Mouse (Mus musculus) lung, postnatal 14 days (tissue): ENCODE measurements around the gene Tgm6.
A peak's percentile ranks its signal among the peaks of the same experiment; 100 is the strongest.

Experiments used
- DNase-seq: peaks from one replicate; pipeline ENCODE4 v3.0.0; 2021

Tgm6 gene

DNA sequence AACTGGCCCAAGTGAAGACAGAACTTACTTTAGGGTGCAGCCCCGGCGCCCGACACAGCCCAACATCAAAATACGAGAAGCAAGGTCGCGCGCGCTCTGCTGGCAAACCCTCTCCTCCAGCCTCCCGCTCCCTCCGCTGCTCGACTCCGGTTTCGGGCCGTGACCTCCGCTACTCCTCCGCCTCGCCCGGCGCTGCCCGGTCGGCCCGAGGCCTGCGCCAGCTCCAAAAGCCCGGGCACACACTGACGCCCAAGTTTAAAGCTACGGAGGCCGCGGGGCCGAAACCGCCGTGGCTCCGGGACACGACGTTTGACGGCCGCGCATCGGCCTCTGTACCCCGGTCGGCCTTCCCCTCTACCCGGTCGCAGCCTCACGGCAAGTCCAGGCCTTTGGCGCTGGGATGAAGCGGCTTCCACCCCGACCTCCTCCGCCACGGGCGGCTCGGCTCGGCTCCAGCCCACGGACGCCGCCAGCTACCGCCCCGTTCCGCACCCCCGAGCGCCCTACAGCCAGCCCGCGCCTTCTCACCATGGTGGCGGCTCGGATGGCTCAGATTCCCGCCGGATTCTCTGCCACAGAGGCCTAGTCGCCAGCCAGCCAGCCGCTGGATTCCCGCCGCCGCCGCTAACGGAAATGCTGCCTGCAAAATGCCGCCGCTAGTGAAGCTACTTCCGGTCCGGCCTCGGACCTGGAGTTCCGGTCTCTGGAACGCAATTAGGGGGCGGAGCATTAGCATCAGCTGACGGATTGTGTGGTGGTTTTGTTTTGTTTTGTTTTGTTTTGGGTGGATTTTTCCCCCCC, 66.7 kb downstream of the Tgm6 start, which contains the start of gene Snrpb:
Gene Snrpb (minus strand): TSS at position 698 of the 801 bp plus-strand sequence.
- peak; percentile 92 for DNase-seq

- DNase-seq, result no peak
Observed at GRCm38 (mm10) chr2:130179507-130180019, 67.3 kb downstream of the Tgm6 start.

DNA sequence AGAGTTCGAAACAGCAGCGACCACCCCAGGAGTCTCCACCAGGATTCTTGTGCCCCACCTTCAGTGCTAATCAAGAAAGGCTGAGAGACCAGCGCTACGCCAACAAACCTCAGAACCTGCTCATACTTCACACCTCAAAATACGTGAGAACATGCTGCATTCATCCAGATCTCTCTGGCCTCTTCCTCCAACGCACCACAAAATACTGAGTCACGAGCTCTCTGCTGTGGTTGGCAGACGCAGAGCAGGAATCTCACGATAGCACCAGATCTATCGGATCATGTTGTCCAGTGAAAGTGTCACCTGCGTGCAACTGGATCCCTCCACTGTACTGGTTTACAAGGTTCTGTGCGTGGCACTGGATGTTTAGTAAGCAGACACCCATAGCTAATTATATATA, 76.2 kb downstream of the Tgm6 start:
- DNase-seq, result no peak

- DNase-seq, result no peak
Observed at GRCm38 (mm10) chr2:130194894-130195293, 82.7 kb downstream of the Tgm6 start, which contains the start of gene Tmc2. TSS of gene Tmc2 (plus strand) at chr2:130195194.

DNA sequence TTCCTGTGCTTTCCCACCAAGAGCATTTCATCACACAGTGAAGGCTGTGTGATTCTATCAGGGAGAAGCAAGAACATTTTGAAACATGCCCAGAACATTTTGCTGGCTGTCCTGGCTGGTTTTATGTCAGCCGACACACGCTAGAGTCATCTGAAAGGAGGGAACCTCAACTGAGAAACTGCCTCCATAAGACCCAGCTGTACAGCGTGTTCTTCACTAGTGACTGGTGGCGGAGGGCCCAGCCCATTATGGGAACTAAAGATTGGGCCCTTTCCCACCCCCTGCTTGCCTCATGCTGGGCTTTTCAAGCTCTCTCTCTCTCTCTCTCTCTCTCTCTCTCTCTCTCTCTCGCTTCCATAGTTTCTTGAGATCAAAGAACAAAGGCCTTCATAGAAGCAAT, 88.7 kb downstream of the Tgm6 start:
- no peak for DNase-seq
